Mouse (Mus musculus) splenic B cell, adult 2 months (primary cell): ENCODE results near the gene Ltf.
A peak's percentile ranks its signal among the peaks of the same experiment; 100 is the strongest.

Experiments
- DNase-seq: peaks from one replicate; pipeline ENCODE4 v3.0.0-alpha.2; 2011; ENCODE audit warnings: low read depth, low spot score
- H3K27me3 ChIP-seq: 2 replicates; pipeline ENCODE4 v1.6.1; 2012; ENCODE audit warnings: mild to moderate bottlenecking, low read length, moderate library complexity, mixed read lengths; ENCODE audit not compliant: control insufficient read depth, poor library complexity, insufficient read depth, severe bottlenecking
- H3K36me3 ChIP-seq: 2 replicates; pipeline ENCODE4 v1.6.1; 2012; ENCODE audit warnings: mild to moderate bottlenecking, low read length, moderate library complexity, mixed read lengths; ENCODE audit not compliant: control insufficient read depth, poor library complexity, insufficient read depth, severe bottlenecking

The Ltf gene

GRCm38 (mm10) chr9:111056519-111056797, 37.4 kb downstream of the Ltf start:
- Histone ChIP-seq H3K36me3 (no peaks in the 10 kb centered on the region), H3K27me3 (no peaks in the 10 kb centered on the region)
- DNase-seq: no peak

- H3K27me3 ChIP-seq: no peaks in the 10 kb centered on the region
- peak; percentile 33 for DNase-seq
- H3K36me3 ChIP-seq: no peaks in the 10 kb centered on the region
Measured at GRCm38 (mm10) chr9:111056798-111057543, 37.9 kb downstream of the Ltf start, which contains the start of gene Ccrl2. Gene Ccrl2 (minus strand): TSS chr9:111057519.

- Histone ChIP-seq H3K36me3 (no peaks in the 10 kb centered on the region), H3K27me3 (no peaks in the 10 kb centered on the region)
- DNase-seq: peak; percentile 46
Measured at GRCm38 (mm10) chr9:111057544-111058370, 38.7 kb downstream of the Ltf start.

GRCm38 (mm10) chr9:111058943-111059556, 40.0 kb downstream of the Ltf start:
- H3K36me3 ChIP-seq: no peaks in the 10 kb centered on the region
- DNase-seq: peak; percentile 52
- no peaks in the 10 kb centered on the region for H3K27me3 ChIP-seq

GRCm38 (mm10) chr9:111062840-111063239, 43.8 kb downstream of the Ltf start:
- Histone ChIP-seq H3K27me3 (no peaks in the 10 kb centered on the region), H3K36me3 (no peaks in the 10 kb centered on the region)
- DNase-seq: no peak

- no peak for DNase-seq
- Histone ChIP-seq H3K36me3 (no peaks in the 10 kb centered on the region), H3K27me3 (no peaks in the 10 kb centered on the region)
Measured at GRCm38 (mm10) chr9:111067052-111067451, 48.0 kb downstream of the Ltf start.

- Histone ChIP-seq H3K27me3 (no peaks in the 10 kb centered on the region), H3K36me3 (no peaks in the 10 kb centered on the region)
- peak; percentile 65 for DNase-seq
Measured at GRCm38 (mm10) chr9:111070546-111070961, 51.5 kb downstream of the Ltf start.

- H3K27me3 ChIP-seq: no peaks in the 10 kb centered on the region
- peak; percentile 41 for DNase-seq
- no peaks in the 10 kb centered on the region for H3K36me3 ChIP-seq
Measured at GRCm38 (mm10) chr9:111072175-111072574, 53.1 kb downstream of the Ltf start.

- no peak for DNase-seq
- no peaks in the 10 kb centered on the region for H3K27me3 ChIP-seq
- no peaks in the 10 kb centered on the region for H3K36me3 ChIP-seq
Measured at GRCm38 (mm10) chr9:111072971-111073370, 53.9 kb downstream of the Ltf start.

- no peaks in the 10 kb centered on the region for H3K36me3 ChIP-seq
- peak; percentile 44 for DNase-seq
- H3K27me3 ChIP-seq: no peaks in the 10 kb centered on the region
Measured at GRCm38 (mm10) chr9:111077745-111078144, 58.7 kb downstream of the Ltf start.

GRCm38 (mm10) chr9:111080801-111081200, 61.7 kb downstream of the Ltf start:
- no peak for DNase-seq
- Histone ChIP-seq H3K36me3 (no peaks in the 10 kb centered on the region), H3K27me3 (no peaks in the 10 kb centered on the region)

GRCm38 (mm10) chr9:111081765-111082164, 62.7 kb downstream of the Ltf start:
- Histone ChIP-seq H3K36me3 (no peaks in the 10 kb centered on the region), H3K27me3 (no peaks in the 10 kb centered on the region)
- no peak for DNase-seq

- no peak for DNase-seq
- Histone ChIP-seq H3K36me3 (no peaks in the 10 kb centered on the region), H3K27me3 (no peaks in the 10 kb centered on the region)
Measured at GRCm38 (mm10) chr9:111085329-111085728, 66.3 kb downstream of the Ltf start.

GRCm38 (mm10) chr9:111086137-111086536, 67.1 kb downstream of the Ltf start:
- no peak for DNase-seq
- H3K27me3 ChIP-seq: no peaks in the 10 kb centered on the region

GRCm38 (mm10) chr9:111086995-111087606, 68.0 kb downstream of the Ltf start:
- Histone ChIP-seq H3K36me3 (no peaks in the 10 kb centered on the region), H3K27me3 (no peaks in the 10 kb centered on the region)
- DNase-seq: no peak

More at GRCm38 (mm10) chr9:111086137-111086536, 67.1 kb downstream of the Ltf start:
- H3K36me3 ChIP-seq: no peaks in the 10 kb centered on the region
